ENCODE assay signal across 8 mouse cellular contexts in genomic region chr7:4546591-4547131, GRCm38 (mm10). TPM values are rescaled to one million over a fixed set of nuclear protein-coding genes. Genes with fewer than 3 reads are reported as not detected.
A peak's percentile ranks its signal among the peaks of the same experiment; 100 is the strongest.
DNase-seq lines count a peak whose midpoint lies in the region; ATAC-seq and TF ChIP-seq lines count a peak whose summit lies in the region.

No protein-coding gene starts in this region.

- peak; percentile 79 for DNase-seq in adrenal gland, adult 2 months
- peak; percentile 93 for DNase-seq in embryo, embryonic 10 days (ENCODE audit: low spot score)
- peak; percentile 43 to 53 for DNase-seq in heart, adult 18-20 months
- DNase-seq in left cerebral cortex, postnatal 14 days (ENCODE audit: low spot score in 2 of 2), result peak; percentile 97 to 99
- DNase-seq in right cerebral cortex, postnatal 4 days, result peak; percentile 96
- no peak for DNase-seq in adipocyte (ENCODE audit: low spot score)

- no peak overlapping the region for H3K9ac ChIP-seq in intestine, postnatal 0 days (ENCODE audit: low read depth, low read length)

- H3K27ac ChIP-seq in intestine, postnatal 0 days (ENCODE audit: low read depth, low read length), result no peak overlapping the region

- H3K4me3 ChIP-seq in intestine, postnatal 0 days (ENCODE audit: low read depth, low read length), result peak overlapping the region; percentile 20; the same call in 1 of the 2 replicates

- H3K4me2 ChIP-seq in intestine, postnatal 0 days (replicated peaks; ENCODE audit: low read depth), result peak overlapping the region; percentile 57

- peak; percentile 39 for TF ChIP-seq CTCF in intestine, postnatal 0 days (IDR thresholded peaks at IDR 0.05; ENCODE audit: low read depth)

- no peaks in the 10 kb centered on the region for H3K4me1 ChIP-seq in intestine, postnatal 0 days (replicated peaks; ENCODE audit: control insufficient read depth, insufficient read depth, low read length)

- 1% methylated on average over 26 of the region's 26 CpGs for WGBS in intestine, postnatal 0 days

- intact Hi-C loops in left cerebral cortex, postnatal 14 days (cut with DNase I), result no loop called here

- no peaks in the 10 kb centered on the region for H3K9me3 ChIP-seq in intestine, postnatal 0 days (ENCODE audit: control insufficient read depth)

- no peaks in the 10 kb centered on the region for H3K27me3 ChIP-seq in intestine, postnatal 0 days (replicated peaks; ENCODE audit: control insufficient read depth, insufficient read depth, low read length)

- ATAC-seq in intestine, postnatal 0 days, result peak; percentile 50
- ATAC-seq in megakaryocyte-erythroid progenitor cell, adult 5-6 weeks (replicated peaks; ENCODE audit: low FRiP score, low TSS enrichment, poor library complexity, severe bottlenecking), result peak; percentile 45; the same call in 1 of the 2 replicates

- no peaks in the 10 kb centered on the region for H3K36me3 ChIP-seq in intestine, postnatal 0 days (ENCODE audit: control insufficient read depth, insufficient read depth)

RNA-seq across cellular contexts. Expression of gene Syt5, which starts 0.7 kb away (rescaled TPM):
- total RNA-seq in adrenal gland, adult 2 months (2021), result 10 to 100 TPM in 1 of 2 experiments, 1 to 10 TPM in 1; 7.7 to 11.6 TPM
- polyA plus RNA-seq in adrenal gland, adult 2 months (2012; rRNA removed), result 4.1 and 5.2 TPM in 2 replicates
- 1 to 10 TPM in 1 of 2 experiments, under 1 TPM in 1; 0.36 to 1.3 TPM for total RNA-seq in heart, adult 18-20 months (2021)
- 5.3 and 5.7 TPM in 2 replicates for polyA plus RNA-seq in intestine, postnatal 0 days (2015; fragmentation: Nextera tagmentation; extraction: Ambion mirVana)
- total RNA-seq in left cerebral cortex, postnatal 14 days (2021), result 100 to 1,000 TPM; 241 to 259 TPM
- total RNA-seq in megakaryocyte-erythroid progenitor cell, adult 5-6 weeks (2014; fragmentation: Nextera tagmentation), result 0.42 TPM in 1 of 2 replicates, not detected in the other
- not detected in 2 replicates for total RNA-seq in megakaryocyte-erythroid progenitor cell, adult 5-6 weeks (2017)

RNA-seq across cellular contexts. Expression of gene Dnaaf3, which starts 14.4 kb away (rescaled TPM):
- under 1 TPM; 0.66 to 0.98 TPM for total RNA-seq in adrenal gland, adult 2 months (2021)
- polyA plus RNA-seq in adrenal gland, adult 2 months (2012; rRNA removed), result 2.7 and 3.0 TPM in 2 replicates
- 1 to 10 TPM; 2.0 to 2.5 TPM for total RNA-seq in heart, adult 18-20 months (2021)
- 0.33 and 0.54 TPM in 2 replicates for polyA plus RNA-seq in intestine, postnatal 0 days (2015; fragmentation: Nextera tagmentation; extraction: Ambion mirVana)
- total RNA-seq in left cerebral cortex, postnatal 14 days (2021), result under 1 TPM; 0.31 to 0.34 TPM
- 1.6 and 2.8 TPM in 2 replicates for total RNA-seq in megakaryocyte-erythroid progenitor cell, adult 5-6 weeks (2014; fragmentation: Nextera tagmentation)
- total RNA-seq in megakaryocyte-erythroid progenitor cell, adult 5-6 weeks (2017), result 0.23 TPM in 1 of 2 replicates, not detected in the other

RNA-seq across cellular contexts. Expression of gene Tnni3, which starts 22.6 kb away (rescaled TPM):
- total RNA-seq in adrenal gland, adult 2 months (2021), result 1 to 10 TPM in 1 of 2 experiments, not detected in 1; 1.7 TPM
- polyA plus RNA-seq in adrenal gland, adult 2 months (2012; rRNA removed), result 3.3 and 4.7 TPM in 2 replicates
- over 10,000 TPM; 10,363 to 11,433 TPM for total RNA-seq in heart, adult 18-20 months (2021)
- polyA plus RNA-seq in intestine, postnatal 0 days (2015; fragmentation: Nextera tagmentation; extraction: Ambion mirVana), result 1.1 TPM in 2 replicates
- under 1 TPM in 1 of 2 experiments, not detected in 1; 0.55 TPM for total RNA-seq in left cerebral cortex, postnatal 14 days (2021)
- 2.1 and 10.2 TPM in 2 replicates for total RNA-seq in megakaryocyte-erythroid progenitor cell, adult 5-6 weeks (2014; fragmentation: Nextera tagmentation)
- 2.4 TPM in 1 of 2 replicates, not detected in the other for total RNA-seq in megakaryocyte-erythroid progenitor cell, adult 5-6 weeks (2017)

RNA-seq across cellular contexts. Expression of gene Tnnt1, which starts 30.5 kb away (rescaled TPM):
- total RNA-seq in adrenal gland, adult 2 months (2021), result 1 to 10 TPM in 1 of 2 experiments, under 1 TPM in 1; 0.37 to 1.6 TPM
- 0.17 TPM in 1 of 2 replicates, not detected in the other for polyA plus RNA-seq in adrenal gland, adult 2 months (2012; rRNA removed)
- total RNA-seq in heart, adult 18-20 months (2021), result 10 to 100 TPM; 20.9 to 22.2 TPM
- 20.1 and 24.3 TPM in 2 replicates for polyA plus RNA-seq in intestine, postnatal 0 days (2015; fragmentation: Nextera tagmentation; extraction: Ambion mirVana)
- total RNA-seq in left cerebral cortex, postnatal 14 days (2021), result 1 to 10 TPM; 2.7 to 4.3 TPM
- total RNA-seq in megakaryocyte-erythroid progenitor cell, adult 5-6 weeks (2014; fragmentation: Nextera tagmentation), result 1.4 TPM in 1 of 2 replicates, not detected in the other
- 0.95 and 3.0 TPM in 2 replicates for total RNA-seq in megakaryocyte-erythroid progenitor cell, adult 5-6 weeks (2017)

RNA-seq across cellular contexts. Expression of gene Ppp1r12c, which starts 45.2 kb away (rescaled TPM):
- total RNA-seq in adrenal gland, adult 2 months (2021), result 100 to 1,000 TPM in 1 of 2 experiments, 10 to 100 TPM in 1; 93.3 to 102 TPM
- polyA plus RNA-seq in adrenal gland, adult 2 months (2012; rRNA removed), result 101 and 164 TPM in 2 replicates
- 10 to 100 TPM; 54.6 to 62.1 TPM for total RNA-seq in heart, adult 18-20 months (2021)
- 33.6 and 33.9 TPM in 2 replicates for polyA plus RNA-seq in intestine, postnatal 0 days (2015; fragmentation: Nextera tagmentation; extraction: Ambion mirVana)
- 100 to 1,000 TPM; 117 to 128 TPM for total RNA-seq in left cerebral cortex, postnatal 14 days (2021)
- 118 and 125 TPM in 2 replicates for total RNA-seq in megakaryocyte-erythroid progenitor cell, adult 5-6 weeks (2014; fragmentation: Nextera tagmentation)
- 85.0 and 96.2 TPM in 2 replicates for total RNA-seq in megakaryocyte-erythroid progenitor cell, adult 5-6 weeks (2017)

Comparison
In these comparisons a context has a peak if more than half of its experiments do, and no peak if none do; other contexts are left out.
1. RNA of gene Syt5, which starts 0.7 kb away (total RNA-seq): 241 to 259 TPM in left cerebral cortex, postnatal 14 days; 7.7 to 11.6 TPM in adrenal gland, adult 2 months, 0.36 to 1.3 TPM in heart, adult 18-20 months and 0.42 TPM in megakaryocyte-erythroid progenitor cell, adult 5-6 weeks; every median in the first group is over 10 times any median in the second.
2. RNA of gene Tnni3, which starts 22.6 kb away (total RNA-seq): 10,363 to 11,433 TPM in heart, adult 18-20 months; 2.1 to 10.2 TPM in megakaryocyte-erythroid progenitor cell, adult 5-6 weeks, 1.7 TPM in adrenal gland, adult 2 months and 0.55 TPM in left cerebral cortex, postnatal 14 days; every median in the first group is over 100 times any median in the second.